Mouse (Mus musculus): ENCODE results near the gene Fdxr. TPM values are rescaled to one million over a fixed set of nuclear protein-coding genes. Genes with fewer than 3 reads are reported as not detected.

Fdxr gene
- total and polyA plus RNA-seq, 2 experiments from 2014 or later: 16.4 to 18.6 TPM

DNA sequence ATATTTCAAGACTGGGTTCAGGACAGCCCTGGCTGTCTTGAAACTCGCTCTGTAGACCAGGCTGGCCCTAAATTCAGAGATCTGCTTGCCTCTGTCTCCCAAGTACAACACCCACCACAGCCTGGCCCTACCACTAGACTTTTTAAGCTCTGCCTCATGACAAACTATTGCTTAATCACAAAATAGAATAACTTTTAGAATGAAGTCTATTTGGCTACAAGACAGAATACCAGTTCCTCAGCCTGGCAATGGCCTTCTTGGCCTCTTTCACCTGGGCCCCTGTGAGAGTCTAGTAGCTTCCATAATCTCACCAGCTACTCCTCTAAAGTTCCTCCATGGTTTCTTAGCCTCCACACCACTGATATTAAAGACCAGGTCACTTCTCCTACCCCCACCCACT is 13.5 kb upstream of the Fdxr start:
- H3K4me3 ChIP-seq (ENCODE audit: low read depth, low read length): no peak overlapping the region
- no peak for TF ChIP-seq CTCF (IDR thresholded peaks at IDR 0.05; ENCODE audit: low read depth)
- H3K9me3 ChIP-seq (ENCODE audit: low read length): no peaks in the 10 kb centered on the region
- no peak overlapping the region for H3K9ac ChIP-seq
- no peak for ATAC-seq
- H3K27ac ChIP-seq (ENCODE audit: low read depth, low read length): no peak overlapping the region
- no peak overlapping the region for H3K4me2 ChIP-seq (ENCODE audit: low read depth)
- no peaks in the 10 kb centered on the region for H3K36me3 ChIP-seq (ENCODE audit: insufficient read depth)
- 95% methylated on average over 1 of the region's 1 CpGs for WGBS
- no peaks in the 10 kb centered on the region for H3K27me3 ChIP-seq (ENCODE audit: insufficient read depth, low read length)
- no peak for DNase-seq
- H3K4me1 ChIP-seq (ENCODE audit: insufficient read depth): no peaks in the 10 kb centered on the region; the same call in 1 of the 2 replicates

DNA sequence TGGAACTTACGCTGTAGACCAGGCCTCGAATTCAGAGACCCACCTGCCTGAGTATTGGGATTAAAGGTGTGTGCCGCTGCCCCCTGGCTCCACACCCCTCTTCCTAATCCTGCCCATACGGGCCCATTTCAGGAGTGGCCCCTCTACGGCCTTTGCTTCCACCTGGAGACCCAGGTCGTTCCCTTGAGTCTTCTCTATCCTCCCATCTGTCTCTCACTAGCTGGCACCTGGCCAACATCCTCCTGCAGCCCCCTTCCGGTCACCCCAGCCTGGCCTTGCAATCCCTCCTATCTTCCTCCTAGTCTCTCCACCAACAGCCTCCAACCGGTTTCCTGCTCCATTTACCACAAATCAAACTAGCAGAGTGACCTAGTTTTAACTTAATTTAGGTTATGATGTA is 13.0 kb upstream of the Fdxr start:
- no peaks in the 10 kb centered on the region for H3K36me3 ChIP-seq (ENCODE audit: insufficient read depth)
- H3K4me2 ChIP-seq (ENCODE audit: low read depth): no peak overlapping the region
- no peak for DNase-seq
- no peaks in the 10 kb centered on the region for H3K27me3 ChIP-seq (ENCODE audit: insufficient read depth, low read length)
- no peak overlapping the region for H3K27ac ChIP-seq (ENCODE audit: low read depth, low read length)
- H3K4me3 ChIP-seq (ENCODE audit: low read depth, low read length): no peak overlapping the region
- no peak overlapping the region for H3K9ac ChIP-seq
- ATAC-seq: no peak
- TF ChIP-seq CTCF (IDR thresholded peaks at IDR 0.05; ENCODE audit: low read depth): no peak
- no peaks in the 10 kb centered on the region; the same call in 1 of the 2 replicates for H3K4me1 ChIP-seq (ENCODE audit: insufficient read depth)
- no peaks in the 10 kb centered on the region for H3K9me3 ChIP-seq (ENCODE audit: low read length)
- WGBS: 82% methylated on average over 8 of the region's 8 CpGs

DNA sequence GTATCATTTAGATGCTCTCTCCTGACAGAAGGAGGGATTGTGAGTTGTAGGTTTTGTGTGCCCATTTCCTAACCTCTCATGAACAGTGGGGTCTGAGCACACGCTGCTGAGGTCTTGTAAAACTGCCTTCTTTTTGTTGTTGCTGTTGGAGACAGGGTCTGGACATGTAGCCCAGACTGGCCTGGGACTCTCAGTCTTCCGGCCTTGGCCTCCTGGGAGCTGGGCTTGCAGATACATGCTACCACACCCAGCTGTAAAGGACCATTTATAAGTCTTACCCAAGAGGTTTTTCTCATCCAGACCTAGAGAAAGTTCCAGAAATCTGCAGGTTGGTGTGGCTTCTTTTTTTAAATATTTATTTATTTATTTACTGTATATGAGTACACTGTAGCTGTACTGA is 11.5 kb upstream of the Fdxr start:
- ATAC-seq: no peak
- TF ChIP-seq CTCF (IDR thresholded peaks at IDR 0.05; ENCODE audit: low read depth): no peak

DNA sequence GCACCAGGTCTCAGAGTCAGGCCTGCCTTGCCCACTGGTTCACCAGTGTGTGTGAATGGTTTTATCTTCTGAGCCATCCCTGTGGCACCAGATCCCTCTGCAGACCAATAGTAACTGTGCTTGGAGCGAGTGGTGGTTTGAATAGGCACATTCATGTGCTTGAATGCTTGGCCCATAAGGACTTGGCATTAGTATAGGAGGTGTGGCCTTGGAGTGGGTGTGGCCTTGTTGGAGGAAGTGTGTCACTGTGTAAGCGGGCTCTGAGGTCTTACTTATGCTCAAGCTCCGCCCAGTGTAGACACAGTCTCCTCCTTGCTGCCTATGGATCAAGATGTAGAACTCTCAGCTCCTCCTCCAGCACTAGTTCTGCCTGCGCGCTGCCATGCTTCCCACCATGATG is 10.5 kb upstream of the Fdxr start:
- Histone ChIP-seq H3K27me3 (ENCODE audit: insufficient read depth, low read length) (no peaks in the 10 kb centered on the region), H3K4me2 (ENCODE audit: low read depth) (no peak overlapping the region), H3K4me1 (ENCODE audit: insufficient read depth) (no peaks in the 10 kb centered on the region; the same call in 1 of the 2 replicates), H3K9me3 (ENCODE audit: low read length) (no peaks in the 10 kb centered on the region), H3K27ac (ENCODE audit: low read depth, low read length) (no peak overlapping the region), H3K9ac (no peak overlapping the region), H3K4me3 (ENCODE audit: low read depth, low read length) (no peak overlapping the region), H3K36me3 (ENCODE audit: insufficient read depth) (no peaks in the 10 kb centered on the region)
- WGBS: 74% methylated on average over 5 of the region's 5 CpGs
- DNase-seq (no peak), ATAC-seq (peak; percentile 7; the same call in 1 of the 2 replicates)
- TF ChIP-seq CTCF (IDR thresholded peaks at IDR 0.05; ENCODE audit: low read depth): no peak

More for the DNA sequence above, 11.5 kb upstream of the Fdxr start:
- Histone ChIP-seq H3K9ac (no peak overlapping the region), H3K4me2 (ENCODE audit: low read depth) (no peak overlapping the region), H3K36me3 (ENCODE audit: insufficient read depth) (no peaks in the 10 kb centered on the region), H3K27me3 (ENCODE audit: insufficient read depth, low read length) (no peaks in the 10 kb centered on the region), H3K4me3 (ENCODE audit: low read depth, low read length) (no peak overlapping the region), H3K4me1 (ENCODE audit: insufficient read depth) (no peaks in the 10 kb centered on the region; the same call in 1 of the 2 replicates), H3K27ac (ENCODE audit: low read depth, low read length) (no peak overlapping the region), H3K9me3 (ENCODE audit: low read length) (no peaks in the 10 kb centered on the region)
- DNase-seq: no peak
- 81% methylated on average over 2 of the region's 2 CpGs for WGBS

DNA sequence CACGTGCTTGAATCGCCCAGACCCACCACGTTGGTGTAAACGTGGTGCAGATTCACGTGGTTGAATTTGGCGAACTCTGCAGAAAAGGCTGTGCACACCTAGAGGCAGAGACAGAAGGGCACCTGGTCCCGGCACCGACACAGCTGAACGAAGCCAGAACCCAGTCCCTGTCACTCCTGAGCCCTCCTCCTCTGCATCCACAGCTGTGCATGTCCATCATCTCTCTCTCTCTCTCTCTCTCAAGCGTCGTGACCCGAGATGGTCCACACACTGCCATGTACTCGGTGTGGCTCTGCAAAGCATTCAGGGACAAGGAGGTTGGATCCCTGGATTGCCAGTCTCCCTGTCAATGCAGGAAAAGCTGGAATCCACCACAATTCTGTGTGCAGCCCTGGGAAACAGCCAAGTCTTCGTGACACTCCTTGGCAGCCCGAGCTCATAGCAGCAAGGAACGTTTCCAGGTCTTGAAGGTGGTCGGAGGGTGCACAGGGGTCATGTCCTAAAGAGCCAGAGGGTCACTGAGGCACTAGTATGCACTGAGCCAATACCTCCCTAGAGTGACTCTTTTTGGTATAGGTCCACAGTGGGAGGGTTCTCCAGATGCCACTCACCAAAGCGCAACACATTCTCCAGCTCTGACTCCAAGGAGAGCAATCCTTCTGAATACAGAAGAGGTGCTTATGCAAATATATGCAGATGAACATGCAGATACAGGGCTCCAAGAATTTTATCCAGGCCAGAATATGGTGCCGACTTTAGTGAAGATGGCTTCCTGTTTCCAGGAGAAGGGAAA is 9.5 kb upstream of the Fdxr start:
- WGBS: 59% methylated on average over 19 of the region's 19 CpGs
- no peaks in the 10 kb centered on the region for H3K9me3 ChIP-seq (ENCODE audit: low read length)
- H3K36me3 ChIP-seq (ENCODE audit: insufficient read depth): no peaks in the 10 kb centered on the region
- H3K27me3 ChIP-seq (ENCODE audit: insufficient read depth, low read length): no peaks in the 10 kb centered on the region
- ATAC-seq (peak; percentile 69), DNase-seq (peak; percentile 61)
- no peak overlapping the region for H3K4me3 ChIP-seq (ENCODE audit: low read depth, low read length)
- H3K27ac ChIP-seq (ENCODE audit: low read depth, low read length): peak overlapping the region; percentile 64; the same call in 1 of the 2 replicates
- H3K4me1 ChIP-seq (ENCODE audit: insufficient read depth): no peaks in the 10 kb centered on the region; the same call in 1 of the 2 replicates
- no peak overlapping the region for H3K4me2 ChIP-seq (ENCODE audit: low read depth)
- no peak for TF ChIP-seq CTCF (IDR thresholded peaks at IDR 0.05; ENCODE audit: low read depth)
- H3K9ac ChIP-seq: no peak overlapping the region

DNA sequence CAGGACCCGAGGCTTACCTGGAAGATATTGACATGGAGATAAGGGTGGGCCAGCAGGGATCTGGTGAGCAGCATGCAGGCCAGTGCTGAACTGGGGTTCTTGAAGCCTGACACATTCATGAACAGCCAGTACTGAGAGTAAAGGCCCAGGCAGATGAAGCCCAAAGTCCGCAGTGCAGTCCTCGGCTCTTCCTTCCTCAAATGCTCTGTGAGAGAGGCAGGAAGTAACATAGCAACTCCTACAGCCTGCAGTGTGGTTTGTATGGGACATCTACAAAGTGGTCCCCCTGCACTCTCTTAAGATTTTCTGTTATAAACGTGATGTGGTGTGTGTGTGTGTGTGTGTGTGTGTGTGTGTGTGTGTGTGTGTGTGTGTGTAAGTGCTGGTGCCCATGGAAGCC is 8.4 kb upstream of the Fdxr start:
- Histone ChIP-seq H3K9ac (no peak overlapping the region), H3K4me2 (ENCODE audit: low read depth) (no peak overlapping the region), H3K4me1 (ENCODE audit: insufficient read depth) (no peaks in the 10 kb centered on the region; the same call in 1 of the 2 replicates), H3K9me3 (ENCODE audit: low read length) (no peaks in the 10 kb centered on the region), H3K4me3 (ENCODE audit: low read depth, low read length) (no peak overlapping the region), H3K36me3 (ENCODE audit: insufficient read depth) (no peaks in the 10 kb centered on the region), H3K27me3 (ENCODE audit: insufficient read depth, low read length) (no peaks in the 10 kb centered on the region), H3K27ac (ENCODE audit: low read depth, low read length) (no peak overlapping the region)
- DNase-seq (no peak), ATAC-seq (no peak)
- TF ChIP-seq CTCF (IDR thresholded peaks at IDR 0.05; ENCODE audit: low read depth): no peak
- 81% methylated on average over 4 of the region's 4 CpGs for WGBS

DNA sequence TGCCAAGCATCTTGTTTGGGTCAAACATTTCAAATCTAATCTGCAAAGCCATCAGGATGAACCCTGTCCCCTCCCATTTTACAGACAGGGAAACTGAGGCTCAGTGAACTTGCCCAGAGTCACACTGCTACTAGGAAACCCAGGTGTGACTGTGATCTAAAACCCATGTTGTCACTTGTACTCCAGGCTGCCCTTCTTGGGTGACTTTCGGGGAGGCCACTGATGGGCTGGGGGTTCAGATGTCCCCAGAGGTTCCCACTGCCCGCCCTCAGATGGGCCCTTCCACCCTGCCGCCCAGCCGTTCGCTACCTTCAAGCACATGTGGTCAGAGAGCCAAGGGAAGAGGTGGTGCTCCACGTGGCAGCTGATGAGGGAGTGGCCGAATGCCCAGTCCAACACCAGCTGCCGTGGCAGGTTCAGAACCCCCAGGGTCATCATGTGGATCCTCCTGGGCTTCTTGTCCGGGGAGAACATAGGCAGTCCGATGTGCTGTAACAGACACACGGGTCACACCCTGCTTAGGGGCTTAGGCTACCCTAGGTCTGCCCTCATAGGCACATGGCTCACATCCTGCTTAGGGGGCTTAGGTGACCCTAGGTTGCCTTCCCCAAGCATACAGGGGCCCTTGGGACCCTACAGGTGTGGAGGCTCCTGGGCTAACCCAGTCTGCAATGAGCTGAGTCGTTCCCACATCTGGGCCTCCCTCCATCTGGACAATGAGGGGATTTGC is 7.2 kb upstream of the Fdxr start:
- WGBS: 89% methylated on average over 12 of the region's 12 CpGs
- no peak overlapping the region for H3K4me2 ChIP-seq (ENCODE audit: low read depth)
- DNase-seq (no peak), ATAC-seq (no peak)
- H3K36me3 ChIP-seq (ENCODE audit: insufficient read depth): no peaks in the 10 kb centered on the region
- no peaks in the 10 kb centered on the region; the same call in 1 of the 2 replicates for H3K4me1 ChIP-seq (ENCODE audit: insufficient read depth)
- no peak overlapping the region for H3K27ac ChIP-seq (ENCODE audit: low read depth, low read length)
- no peak overlapping the region for H3K4me3 ChIP-seq (ENCODE audit: low read depth, low read length)
- no peaks in the 10 kb centered on the region for H3K9me3 ChIP-seq (ENCODE audit: low read length)
- no peaks in the 10 kb centered on the region for H3K27me3 ChIP-seq (ENCODE audit: insufficient read depth, low read length)
- H3K9ac ChIP-seq: no peak overlapping the region
- TF ChIP-seq CTCF (IDR thresholded peaks at IDR 0.05; ENCODE audit: low read depth): no peak

Data from forebrain, postnatal 0 days (tissue).